ENCODE assay signal across 8 mouse cellular contexts in the genomic region with DNA sequence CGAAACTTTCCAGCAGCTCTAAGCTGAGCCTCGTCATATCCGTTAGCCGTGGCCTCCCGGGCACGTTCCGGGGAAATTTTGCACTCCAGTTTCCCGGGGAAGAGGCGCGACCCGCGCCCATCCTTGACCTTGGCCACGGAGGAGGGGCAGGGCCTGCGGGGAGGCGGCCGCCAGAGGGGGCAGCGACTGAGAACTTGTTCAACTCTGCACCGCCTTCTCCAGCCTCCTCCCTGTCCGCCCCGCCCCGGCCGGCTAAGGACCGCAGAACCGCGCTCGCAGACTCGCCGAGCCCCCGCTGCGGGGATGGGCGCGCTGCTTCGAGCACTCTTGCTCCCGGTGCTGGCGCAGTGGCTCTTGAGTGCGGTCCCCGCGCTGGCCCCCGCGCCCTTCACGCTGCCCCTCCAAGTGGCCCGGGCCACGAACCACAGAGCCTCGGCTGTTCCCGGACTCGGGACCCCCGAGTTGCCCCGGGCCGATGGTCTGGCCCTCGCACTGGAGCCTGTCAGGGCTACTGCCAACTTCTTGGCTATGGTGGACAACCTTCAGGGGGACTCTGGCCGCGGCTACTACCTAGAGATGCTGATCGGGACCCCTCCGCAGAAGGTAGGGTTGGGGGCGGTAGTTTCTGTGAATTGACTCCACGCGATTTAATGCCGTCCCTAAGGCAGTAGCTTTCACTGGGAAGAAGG. TPM values are rescaled to one million over a fixed set of nuclear protein-coding genes. Genes with fewer than 3 reads are reported as not detected.
DNase-seq lines count a peak whose midpoint lies in the region; ATAC-seq and TF ChIP-seq lines count a peak whose summit lies in the region.

A gene (plus strand): TSS at position 244 of the 689 bp plus-strand sequence.

- CTCF ChIA-PET in Patski (lab: Charles Lee) = interaction anchor here (1.0 to 1.9 kb wide), 5 partner anchors 19 to 110 kb away, joined by 3 to 4 read pairs (median 3); no protein-coding TSS in a partner anchor

- peaks cover 17% of the 10 kb centered on the region for H3K27me3 ChIP-seq in Patski
- peaks cover 19% of the 10 kb centered on the region for H3K27me3 ChIP-seq in hindbrain, embryonic 11.5 days (ENCODE audit: control insufficient read depth, insufficient read depth, low read length)

- H3K9ac ChIP-seq in hindbrain, embryonic 11.5 days (ENCODE audit: low read depth, low read length) = peak within 1 kb of the TSS; percentile 57

- peaks cover 6% of the 10 kb centered on the region; the same call in 1 of the 2 replicates for H3K4me1 ChIP-seq in hindbrain, embryonic 11.5 days (replicated peaks; ENCODE audit: control insufficient read depth, insufficient read depth, low read length)

- no peak for DNase-seq in Patski (ENCODE audit: low read depth, low spot score)
- peak; percentile 45 to 56 for DNase-seq in cerebellum, postnatal 14 days
- peak; percentile 47 to 51 for DNase-seq in frontal cortex, postnatal 36 days (ENCODE audit: low spot score in 2 of 2)
- peak; percentile 77 for DNase-seq in hindbrain, embryonic 11.5 days (ENCODE audit: low spot score)
- peak; percentile 25 to 33 for DNase-seq in layer of hippocampus, postnatal 36 days
- peak; percentile 59 for DNase-seq in lung, postnatal 25 days (ENCODE audit: low spot score)
- peak; percentile 38 for DNase-seq in right cerebral cortex, adult 18-20 months
- peak; percentile 74 to 81 for DNase-seq in urinary bladder, postnatal 36 days (ENCODE audit: low spot score in 2 of 2)

- WGBS in hindbrain, embryonic 11.5 days = 1% methylated on average over 57 of the region's 58 CpGs

- no peaks in the 10 kb centered on the region for H3K9me3 ChIP-seq in hindbrain, embryonic 11.5 days (ENCODE audit: control insufficient read depth, low read length)

- H3K36me3 ChIP-seq in hindbrain, embryonic 11.5 days (ENCODE audit: control insufficient read depth, insufficient read depth, low read length) = no peaks in the 10 kb centered on the region

- POLR2A ChIA-PET in Patski (lab: Charles Lee) = no interaction called here

- peak within 1 kb of the TSS; percentile 53 for H3K4me3 ChIP-seq in hindbrain, embryonic 11.5 days (ENCODE audit: low read depth, low read length)

- H3K27ac ChIP-seq in hindbrain, embryonic 11.5 days (ENCODE audit: low read depth, low read length) = no peak within 1 kb of the TSS

- H3K4me2 ChIP-seq in hindbrain, embryonic 11.5 days (replicated peaks; ENCODE audit: low read depth, low read length) = peak within 1 kb of the TSS; percentile 100

- ATAC-seq in Patski = peak; percentile 78
- peak; percentile 81 for ATAC-seq in hindbrain, embryonic 11.5 days (ENCODE audit: low FRiP score)

- in situ Hi-C loops in Patski (cut with MboI; ENCODE audit: low pct_unique_long_range_greater_than_20kb) = no loop called here

- TF ChIP-seq CTCF in Patski (IDR thresholded peaks at IDR 0.05) = peak; percentile 91

RNA-seq across cellular contexts. Expression of the gene that starts here (rescaled TPM):
- polyA plus RNA-seq in Patski (2021) = 24.6 TPM
- polyA plus RNA-seq in hindbrain, embryonic 11.5 days (2014; fragmentation: Nextera tagmentation; extraction: Ambion mirVana) = 2.4 and 4.2 TPM in 2 replicates
- 1 to 10 TPM; 3.4 to 5.0 TPM for total RNA-seq in layer of hippocampus, postnatal 36 days (2021)
